Mouse (Mus musculus): Measurements from ENCODE around the gene Arhgef2. TPM values are rescaled to one million over a fixed set of nuclear protein-coding genes. Genes with fewer than 3 reads are reported as not detected.
"Not testable (repeated sequence)": the region's sequence is repeated elsewhere in the genome, so short reads cannot be mapped to it uniquely, and the experiment has no call there.

Arhgef2 gene
- polyA plus RNA-seq, 1 experiment from 2014 or later, result 210 TPM

GRCm38 (mm10) chr3:88569093-88569492, 36.7 kb upstream of the Arhgef2 start:
- Histone ChIP-seq H3K9ac (replicated peaks; ENCODE audit: low read depth, low read length) (no peak overlapping the region), H3K4me3 (replicated peaks; ENCODE audit: low read length) (no peak overlapping the region), H3K4me2 (ENCODE audit: low read length) (no peak overlapping the region), H3K27me3 (replicated peaks; ENCODE audit: control insufficient read depth, insufficient read depth, low read length) (no peaks in the 10 kb centered on the region), H3K4me1 (replicated peaks; ENCODE audit: control insufficient read depth, insufficient read depth, low read length) (no peaks in the 10 kb centered on the region), H3K27ac (ENCODE audit: low read length) (no peak overlapping the region), H3K36me3 (ENCODE audit: control insufficient read depth, insufficient read depth) (peaks cover 52% of the 10 kb centered on the region), H3K9me3 (ENCODE audit: control insufficient read depth, low read length) (no peaks in the 10 kb centered on the region)
- WGBS, result 94% methylated on average over 2 of the region's 2 CpGs
- ATAC-seq, result no peak

DNA sequence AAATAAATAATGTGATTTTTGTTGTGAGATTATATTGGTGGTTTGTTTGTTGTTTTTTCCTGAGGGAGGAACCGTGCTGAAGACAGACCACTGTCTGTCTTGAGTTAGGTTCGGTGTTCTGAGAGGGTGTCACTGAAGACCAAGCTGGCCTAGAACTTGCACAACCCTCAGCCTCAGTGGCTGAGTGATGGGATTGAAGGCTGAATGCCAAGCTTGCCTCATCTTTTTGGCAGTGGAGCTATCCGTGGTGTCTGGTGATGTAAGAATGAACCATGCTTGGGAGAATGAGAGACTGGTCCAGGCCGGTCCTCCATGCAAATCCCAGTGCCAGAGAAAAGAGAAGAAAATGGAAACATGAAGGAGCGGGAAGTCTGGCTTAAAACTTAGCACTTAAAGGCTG, 36.1 kb upstream of the Arhgef2 start:
- no peaks in the 10 kb centered on the region for H3K9me3 ChIP-seq (ENCODE audit: control insufficient read depth, low read length)
- WGBS, result 88% methylated on average over 5 of the region's 5 CpGs
- H3K4me1 ChIP-seq (replicated peaks; ENCODE audit: control insufficient read depth, insufficient read depth, low read length), result no peaks in the 10 kb centered on the region
- H3K9ac ChIP-seq (replicated peaks; ENCODE audit: low read depth, low read length), result no peak overlapping the region
- peaks cover 48% of the 10 kb centered on the region for H3K36me3 ChIP-seq (ENCODE audit: control insufficient read depth, insufficient read depth)
- no peak overlapping the region for H3K27ac ChIP-seq (ENCODE audit: low read length)
- no peak overlapping the region for H3K4me2 ChIP-seq (ENCODE audit: low read length)
- no peak for ATAC-seq
- no peak overlapping the region for H3K4me3 ChIP-seq (replicated peaks; ENCODE audit: low read length)
- H3K27me3 ChIP-seq (replicated peaks; ENCODE audit: control insufficient read depth, insufficient read depth, low read length), result no peaks in the 10 kb centered on the region

DNA sequence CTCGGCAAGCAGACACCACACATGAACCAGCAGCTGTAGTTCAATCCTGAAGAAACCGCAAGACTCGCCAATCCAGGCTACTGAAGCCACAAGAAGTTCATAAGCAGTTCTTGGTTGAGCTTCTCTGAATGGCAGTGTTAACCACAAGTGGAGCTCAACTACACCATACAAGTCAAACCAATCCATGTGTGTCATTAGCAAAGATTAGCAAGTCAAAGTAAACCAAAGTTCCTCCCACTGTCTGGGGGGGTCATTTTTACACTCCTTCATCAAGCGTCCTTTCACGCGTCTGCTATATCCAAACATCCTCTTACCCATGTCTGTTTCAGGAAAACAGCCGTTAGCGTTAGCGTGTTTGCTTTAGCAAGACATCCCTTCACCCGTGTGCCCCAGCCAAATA, 35.4 kb upstream of the Arhgef2 start:
- Histone ChIP-seq H3K4me3 (replicated peaks; ENCODE audit: low read length) (no peak overlapping the region), H3K36me3 (ENCODE audit: control insufficient read depth, insufficient read depth) (peaks cover 43% of the 10 kb centered on the region), H3K27me3 (replicated peaks; ENCODE audit: control insufficient read depth, insufficient read depth, low read length) (no peaks in the 10 kb centered on the region), H3K9me3 (ENCODE audit: control insufficient read depth, low read length) (no peaks in the 10 kb centered on the region), H3K27ac (ENCODE audit: low read length) (no peak overlapping the region), H3K4me1 (replicated peaks; ENCODE audit: control insufficient read depth, insufficient read depth, low read length) (no peaks in the 10 kb centered on the region), H3K4me2 (ENCODE audit: low read length) (no peak overlapping the region), H3K9ac (replicated peaks; ENCODE audit: low read depth, low read length) (no peak overlapping the region)
- WGBS, result 94% methylated on average over 10 of the region's 10 CpGs
- no peak for ATAC-seq

- WGBS, result 88% methylated on average over 1 of the region's 1 CpGs
- Histone ChIP-seq H3K36me3 (ENCODE audit: control insufficient read depth, insufficient read depth) (peaks cover 29% of the 10 kb centered on the region), H3K9ac (replicated peaks; ENCODE audit: low read depth, low read length) (no peak overlapping the region), H3K4me3 (replicated peaks; ENCODE audit: low read length) (no peak overlapping the region), H3K27me3 (replicated peaks; ENCODE audit: control insufficient read depth, insufficient read depth, low read length) (no peaks in the 10 kb centered on the region), H3K27ac (ENCODE audit: low read length) (no peak overlapping the region), H3K4me1 (replicated peaks; ENCODE audit: control insufficient read depth, insufficient read depth, low read length) (no peaks in the 10 kb centered on the region), H3K9me3 (ENCODE audit: control insufficient read depth, low read length) (no peaks in the 10 kb centered on the region), H3K4me2 (ENCODE audit: low read length) (no peak overlapping the region)
- no peak for ATAC-seq
Observed at GRCm38 (mm10) chr3:88571856-88572255, 33.9 kb upstream of the Arhgef2 start.

- WGBS, result 75% methylated on average over 2 of the region's 2 CpGs
- H3K27ac ChIP-seq (ENCODE audit: low read length), result no peak overlapping the region
Observed at GRCm38 (mm10) chr3:88572835-88573234, 32.9 kb upstream of the Arhgef2 start.

DNA sequence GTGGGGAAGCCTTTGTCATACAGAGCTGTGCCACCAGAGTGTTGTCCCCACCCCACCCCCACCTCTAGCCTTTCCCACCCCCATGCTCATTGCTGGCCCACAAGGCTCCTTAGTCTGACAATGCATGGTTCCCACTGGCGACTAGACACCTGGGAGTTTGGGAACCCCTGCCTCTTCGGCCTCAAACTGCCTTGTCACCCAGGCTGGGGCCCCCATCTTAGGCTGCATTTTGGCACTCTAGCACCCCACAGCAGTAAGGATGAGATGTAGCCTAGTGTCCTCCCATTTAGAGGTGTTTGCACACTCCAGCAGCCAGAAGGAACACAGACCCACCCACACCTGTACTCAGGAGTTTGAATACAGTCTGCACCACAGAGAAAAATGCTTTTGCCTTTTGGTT, 32.0 kb upstream of the Arhgef2 start:
- no peaks in the 10 kb centered on the region for H3K9me3 ChIP-seq (ENCODE audit: control insufficient read depth, low read length)
- no peak overlapping the region for H3K4me3 ChIP-seq (replicated peaks; ENCODE audit: low read length)
- H3K9ac ChIP-seq (replicated peaks; ENCODE audit: low read depth, low read length), result no peak overlapping the region
- ATAC-seq, result no peak
- WGBS, result 80% methylated on average over 2 of the region's 2 CpGs
- H3K27me3 ChIP-seq (replicated peaks; ENCODE audit: control insufficient read depth, insufficient read depth, low read length), result no peaks in the 10 kb centered on the region
- H3K36me3 ChIP-seq (ENCODE audit: control insufficient read depth, insufficient read depth), result peaks cover 15% of the 10 kb centered on the region
- H3K4me1 ChIP-seq (replicated peaks; ENCODE audit: control insufficient read depth, insufficient read depth, low read length), result no peaks in the 10 kb centered on the region
- no peak overlapping the region for H3K4me2 ChIP-seq (ENCODE audit: low read length)
- H3K27ac ChIP-seq (ENCODE audit: low read length), result no peak overlapping the region

More at GRCm38 (mm10) chr3:88572835-88573234, 32.9 kb upstream of the Arhgef2 start:
- Histone ChIP-seq H3K4me1 (replicated peaks; ENCODE audit: control insufficient read depth, insufficient read depth, low read length) (no peaks in the 10 kb centered on the region), H3K36me3 (ENCODE audit: control insufficient read depth, insufficient read depth) (peaks cover 23% of the 10 kb centered on the region), H3K4me2 (ENCODE audit: low read length) (no peak overlapping the region), H3K4me3 (replicated peaks; ENCODE audit: low read length) (no peak overlapping the region), H3K27me3 (replicated peaks; ENCODE audit: control insufficient read depth, insufficient read depth, low read length) (no peaks in the 10 kb centered on the region), H3K9me3 (ENCODE audit: control insufficient read depth, low read length) (no peaks in the 10 kb centered on the region), H3K9ac (replicated peaks; ENCODE audit: low read depth, low read length) (no peak overlapping the region)
- ATAC-seq, result no peak

- no peak for ATAC-seq
- H3K36me3 ChIP-seq (ENCODE audit: control insufficient read depth, insufficient read depth), result no peaks in the 10 kb centered on the region
- no peak within 1 kb of the TSS for H3K4me2 ChIP-seq (ENCODE audit: low read length)
- no peaks in the 10 kb centered on the region for H3K27me3 ChIP-seq (replicated peaks; ENCODE audit: control insufficient read depth, insufficient read depth, low read length)
- no peak within 1 kb of the TSS for H3K4me3 ChIP-seq (replicated peaks; ENCODE audit: low read length)
- no peak within 1 kb of the TSS for H3K9ac ChIP-seq (replicated peaks; ENCODE audit: low read depth, low read length)
- no peaks in the 10 kb centered on the region for H3K9me3 ChIP-seq (ENCODE audit: control insufficient read depth, low read length)
- no peak within 1 kb of the TSS for H3K27ac ChIP-seq (ENCODE audit: low read length)
- WGBS, result 88% methylated on average over 3 of the region's 3 CpGs
- peaks cover 6% of the 10 kb centered on the region for H3K4me1 ChIP-seq (replicated peaks; ENCODE audit: control insufficient read depth, insufficient read depth, low read length)
Observed at GRCm38 (mm10) chr3:88575540-88575939, 30.2 kb upstream of the Arhgef2 start, which contains the start of gene Ssr2. Ssr2 (plus strand) TSS chr3:88575876.

GRCm38 (mm10) chr3:88577846-88578245, 27.9 kb upstream of the Arhgef2 start:
- not testable (repeated sequence) for H3K4me2 ChIP-seq (ENCODE audit: low read length); ATAC-seq; H3K27ac ChIP-seq (ENCODE audit: low read length); H3K9me3 ChIP-seq (ENCODE audit: control insufficient read depth, low read length); H3K27me3 ChIP-seq (replicated peaks; ENCODE audit: control insufficient read depth, insufficient read depth, low read length); H3K36me3 ChIP-seq (ENCODE audit: control insufficient read depth, insufficient read depth); H3K4me3 ChIP-seq (replicated peaks; ENCODE audit: low read length); H3K9ac ChIP-seq (replicated peaks; ENCODE audit: low read depth, low read length); H3K4me1 ChIP-seq (replicated peaks; ENCODE audit: control insufficient read depth, insufficient read depth, low read length)
- 86% methylated on average over 5 of the region's 5 CpGs for WGBS

DNA sequence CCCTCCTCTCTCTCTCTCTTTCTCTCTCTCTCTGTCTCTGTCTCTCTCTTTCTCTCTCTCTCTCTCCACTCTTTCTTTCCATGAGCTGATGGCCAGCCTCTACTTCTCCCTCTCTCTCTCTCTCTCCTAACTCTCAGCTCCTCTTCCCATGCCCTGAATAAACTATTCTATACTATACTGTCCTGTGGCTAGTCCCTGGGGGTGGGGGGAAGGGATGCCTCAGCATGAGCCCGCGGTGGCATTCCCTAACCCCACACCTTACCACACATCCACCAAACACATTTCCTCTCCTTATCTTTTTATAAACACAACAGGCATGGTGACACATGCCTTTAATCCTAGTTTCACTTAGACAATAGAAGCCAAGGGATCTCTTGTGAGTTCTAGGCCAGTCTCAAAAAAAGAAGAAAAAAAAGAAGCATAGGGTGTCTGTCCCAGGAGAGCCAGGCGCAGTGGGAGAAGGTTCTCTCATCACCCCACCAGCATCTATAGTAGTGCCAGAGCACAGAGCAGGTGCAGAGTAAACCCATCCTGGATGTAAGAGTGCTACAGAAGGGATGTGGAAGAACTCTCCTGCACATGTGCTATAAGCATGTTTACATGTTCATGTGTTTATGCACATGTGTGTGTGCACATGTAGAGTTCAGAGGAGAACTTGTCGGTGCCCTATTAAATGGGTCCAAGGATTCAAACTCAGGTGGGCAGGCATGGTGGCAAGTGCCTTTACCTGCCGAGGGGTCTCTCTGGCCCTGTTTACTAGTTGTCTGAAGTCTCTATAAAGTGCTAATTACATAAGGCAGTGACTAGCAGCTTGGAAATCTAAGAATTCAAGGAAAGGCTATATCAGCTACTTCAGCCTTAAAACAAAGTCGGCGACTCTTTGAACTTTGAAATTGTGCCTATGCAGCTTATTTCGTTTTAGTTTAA, 27.0 kb upstream of the Arhgef2 start:
- no peaks in the 10 kb centered on the region for H3K9me3 ChIP-seq (ENCODE audit: control insufficient read depth, low read length)
- H3K4me1 ChIP-seq (replicated peaks; ENCODE audit: control insufficient read depth, insufficient read depth, low read length), result peaks cover 7% of the 10 kb centered on the region
- H3K36me3 ChIP-seq (ENCODE audit: control insufficient read depth, insufficient read depth), result peaks cover 9% of the 10 kb centered on the region; the same call in 1 of the 2 replicates
- WGBS, result 62% methylated on average over 8 of the region's 8 CpGs
- peak overlapping the region; percentile 76 for H3K4me3 ChIP-seq (replicated peaks; ENCODE audit: low read length)
- peak overlapping the region; percentile 71 for H3K4me2 ChIP-seq (ENCODE audit: low read length)
- no peak overlapping the region; the same call in 1 of the 2 replicates for H3K9ac ChIP-seq (replicated peaks; ENCODE audit: low read depth, low read length)
- no peaks in the 10 kb centered on the region for H3K27me3 ChIP-seq (replicated peaks; ENCODE audit: control insufficient read depth, insufficient read depth, low read length)
- peak; percentile 14; the same call in 1 of the 2 replicates for ATAC-seq
- H3K27ac ChIP-seq (ENCODE audit: low read length), result no peak overlapping the region
